Mouse (Mus musculus) kidney, embryonic 15.5 days (tissue): ENCODE data around the gene C130032M10Rik. TPM values are rescaled to one million over a fixed set of nuclear protein-coding genes. Genes with fewer than 3 reads are reported as not detected.

ENCODE experiments used
- ATAC-seq: fragments of 200-750 bp; cut with Nextera tagmentation; replicated peaks from 2 replicates; pipeline ENCODE4 v1.8.0; 2017; ENCODE audit warnings: moderate TSS enrichment; ENCODE audit not compliant: low FRiP score
- H3K27ac ChIP-seq: fragments of 300-500 bp; sonication (generic); 2 replicates; pipeline ENCODE4 v1.5.1; 2015; ENCODE audit warnings: mild to moderate bottlenecking, inconsistent platforms
- H3K27me3 ChIP-seq: fragments of 300-500 bp; sonication (generic); 2 replicates; pipeline ENCODE4 v1.6.1; 2015; ENCODE audit warnings: inconsistent platforms
- H3K36me3 ChIP-seq: fragments of 300-500 bp; sonication (generic); 2 replicates; pipeline ENCODE4 v1.6.1; 2015; ENCODE audit warnings: inconsistent platforms
- H3K4me1 ChIP-seq: fragments of 300-500 bp; sonication (generic); 2 replicates; pipeline ENCODE4 v1.6.1; 2015; ENCODE audit warnings: inconsistent platforms
- H3K4me2 ChIP-seq: fragments of 300-500 bp; sonication (generic); 2 replicates; pipeline ENCODE4 v1.6.1; 2015; ENCODE audit warnings: moderate library complexity, mild to moderate bottlenecking, inconsistent platforms
- H3K4me3 ChIP-seq: fragments of 300-500 bp; sonication (generic); replicated peaks from 2 replicates; pipeline ENCODE4 v1.5.1; 2015; ENCODE audit warnings: mild to moderate bottlenecking, inconsistent platforms
- H3K9ac ChIP-seq: fragments of 300-500 bp; sonication (generic); 2 replicates; pipeline ENCODE4 v1.6.1; 2015; ENCODE audit warnings: mild to moderate bottlenecking, inconsistent platforms
- H3K9me3 ChIP-seq: fragments of 300-500 bp; sonication (generic); replicated peaks from 2 replicates; pipeline ENCODE4 v1.6.1; 2016; ENCODE audit warnings: inconsistent platforms
- WGBS: fragments of 180-500 bp; shearing (Covaris S2); methylation state at CpG from one replicate; pipeline ENCODE4 v1.1.7; 2015; ENCODE audit warnings: mixed read lengths; 5-methylcytosine and 5-hydroxymethylcytosine counted together
- polyA plus RNA-seq: library from polyadenylated mRNA; unstranded; fragments of >200 nt; fragmentation: Nextera tagmentation; extraction: Ambion mirVana; gene quantifications from 2 replicates; pipeline ENCODE4 v1.2.1, GENCODE M21; 2015

C130032M10Rik gene
- polyA plus RNA-seq, 1 experiment from 2014 or later = 0.62 TPM

- Histone ChIP-seq H3K9me3 (no peaks in the 10 kb centered on the region), H3K9ac (no peak overlapping the region), H3K36me3 (no peaks in the 10 kb centered on the region), H3K27me3 (peaks cover 16% of the 10 kb centered on the region), H3K4me1 (peaks cover 50% of the 10 kb centered on the region), H3K27ac (0 out of 2 replicates have a peak overlapping the region, but pooled peaks have one; percentile 19), H3K4me3 (no peak overlapping the region), H3K4me2 (no peak overlapping the region)
- WGBS = 49% methylated on average over 5 of the region's 5 CpGs
- peak; percentile 18 for ATAC-seq
These were observed 39.0 kb downstream of the C130032M10Rik start for GRCm38 (mm10) chr9:114554355-114554979.

- Histone ChIP-seq H3K4me3 (no peak overlapping the region), H3K36me3 (no peaks in the 10 kb centered on the region), H3K4me1 (peaks cover 59% of the 10 kb centered on the region), H3K27me3 (peaks cover 27% of the 10 kb centered on the region), H3K27ac (no peak overlapping the region), H3K9ac (no peak overlapping the region), H3K4me2 (no peak overlapping the region), H3K9me3 (no peaks in the 10 kb centered on the region)
- no peak for ATAC-seq
- 52% methylated on average over 10 of the region's 10 CpGs for WGBS
These were observed 40.9 kb downstream of the C130032M10Rik start for GRCm38 (mm10) chr9:114556276-114556855.

DNA sequence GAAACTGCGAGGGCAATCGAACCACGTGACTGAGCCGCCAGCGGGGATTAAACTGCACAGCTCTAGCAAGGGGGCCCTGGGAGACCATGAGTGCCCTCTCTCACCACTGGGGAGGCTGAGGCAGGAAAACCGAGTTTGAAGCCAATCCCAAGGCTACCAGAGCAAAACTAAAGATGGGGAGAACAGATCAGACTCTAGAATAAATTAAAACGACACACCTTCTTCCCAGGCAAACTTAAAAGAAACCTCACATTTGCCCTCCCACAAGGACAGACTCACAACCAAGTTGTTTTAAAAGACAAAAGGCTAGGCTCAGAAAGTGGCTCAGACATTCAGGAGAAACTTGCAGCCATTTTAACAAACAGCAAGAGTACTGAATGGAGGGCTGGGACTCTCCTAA is 41.6 kb downstream of the C130032M10Rik start:
- H3K9me3 ChIP-seq = no peaks in the 10 kb centered on the region
- no peak overlapping the region for H3K9ac ChIP-seq
- peaks cover 61% of the 10 kb centered on the region for H3K4me1 ChIP-seq
- ATAC-seq = no peak
- WGBS = 23% methylated on average over 7 of the region's 7 CpGs
- no peak overlapping the region for H3K27ac ChIP-seq
- H3K4me2 ChIP-seq = no peak overlapping the region
- H3K27me3 ChIP-seq = peaks cover 33% of the 10 kb centered on the region
- no peak overlapping the region for H3K4me3 ChIP-seq
- H3K36me3 ChIP-seq = no peaks in the 10 kb centered on the region

- no peak overlapping the region for H3K27ac ChIP-seq
- H3K4me2 ChIP-seq = peak overlapping the region; percentile 97
- H3K9me3 ChIP-seq = no peaks in the 10 kb centered on the region
- 0 out of 2 replicates have a peak overlapping the region, but pooled peaks have one; percentile 66 for H3K9ac ChIP-seq
- H3K4me3 ChIP-seq = peak overlapping the region; percentile 72
- peaks cover 72% of the 10 kb centered on the region for H3K4me1 ChIP-seq
- 15% methylated on average over 7 of the region's 7 CpGs for WGBS
- peaks cover 53% of the 10 kb centered on the region for H3K27me3 ChIP-seq
- no peaks in the 10 kb centered on the region for H3K36me3 ChIP-seq
- no peak for ATAC-seq
These were observed 44.6 kb downstream of the C130032M10Rik start for GRCm38 (mm10) chr9:114560141-114560540.

- no peak overlapping the region for H3K27ac ChIP-seq
- H3K4me2 ChIP-seq = peak overlapping the region; percentile 97
- peaks cover 53% of the 10 kb centered on the region for H3K27me3 ChIP-seq
- H3K36me3 ChIP-seq = no peaks in the 10 kb centered on the region
- H3K9ac ChIP-seq = peak overlapping the region; percentile 66
- H3K4me1 ChIP-seq = peaks cover 66% of the 10 kb centered on the region
- H3K9me3 ChIP-seq = no peaks in the 10 kb centered on the region
- 2% methylated on average over 36 of the region's 36 CpGs for WGBS
- peak overlapping the region; percentile 72 for H3K4me3 ChIP-seq
- ATAC-seq = no peak
These were observed 45.5 kb downstream of the C130032M10Rik start for GRCm38 (mm10) chr9:114560771-114561670.

- no peaks in the 10 kb centered on the region for H3K9me3 ChIP-seq
- H3K27ac ChIP-seq = no peak overlapping the region
- no peak for ATAC-seq
- peaks cover 61% of the 10 kb centered on the region for H3K4me1 ChIP-seq
- H3K9ac ChIP-seq = peak overlapping the region; percentile 66; the same call in 1 of the 2 replicates
- peak overlapping the region; percentile 97 for H3K4me2 ChIP-seq
- peaks cover 53% of the 10 kb centered on the region for H3K27me3 ChIP-seq
- H3K4me3 ChIP-seq = peak overlapping the region; percentile 72
- H3K36me3 ChIP-seq = no peaks in the 10 kb centered on the region
- 3% methylated on average over 12 of the region's 12 CpGs for WGBS
These were observed 46.1 kb downstream of the C130032M10Rik start for GRCm38 (mm10) chr9:114561671-114561971.

- H3K36me3 ChIP-seq = no peaks in the 10 kb centered on the region
- H3K4me2 ChIP-seq = peak overlapping the region; percentile 97
- ATAC-seq = 0 out of 2 replicates have a peak, but pooled peaks have one; percentile 16
- H3K27ac ChIP-seq = peak overlapping the region; percentile 87; the same call in 1 of the 2 replicates
- under 1% methylated on average over 71 of the region's 101 CpGs for WGBS
- H3K4me3 ChIP-seq = peak overlapping the region; percentile 72
- H3K9ac ChIP-seq = peak overlapping the region; percentile 66
- H3K9me3 ChIP-seq = no peaks in the 10 kb centered on the region
- peaks cover 53% of the 10 kb centered on the region for H3K27me3 ChIP-seq
- peaks cover 55% of the 10 kb centered on the region for H3K4me1 ChIP-seq
These were observed 46.8 kb downstream of the C130032M10Rik start for GRCm38 (mm10) chr9:114562031-114562918.

DNA sequence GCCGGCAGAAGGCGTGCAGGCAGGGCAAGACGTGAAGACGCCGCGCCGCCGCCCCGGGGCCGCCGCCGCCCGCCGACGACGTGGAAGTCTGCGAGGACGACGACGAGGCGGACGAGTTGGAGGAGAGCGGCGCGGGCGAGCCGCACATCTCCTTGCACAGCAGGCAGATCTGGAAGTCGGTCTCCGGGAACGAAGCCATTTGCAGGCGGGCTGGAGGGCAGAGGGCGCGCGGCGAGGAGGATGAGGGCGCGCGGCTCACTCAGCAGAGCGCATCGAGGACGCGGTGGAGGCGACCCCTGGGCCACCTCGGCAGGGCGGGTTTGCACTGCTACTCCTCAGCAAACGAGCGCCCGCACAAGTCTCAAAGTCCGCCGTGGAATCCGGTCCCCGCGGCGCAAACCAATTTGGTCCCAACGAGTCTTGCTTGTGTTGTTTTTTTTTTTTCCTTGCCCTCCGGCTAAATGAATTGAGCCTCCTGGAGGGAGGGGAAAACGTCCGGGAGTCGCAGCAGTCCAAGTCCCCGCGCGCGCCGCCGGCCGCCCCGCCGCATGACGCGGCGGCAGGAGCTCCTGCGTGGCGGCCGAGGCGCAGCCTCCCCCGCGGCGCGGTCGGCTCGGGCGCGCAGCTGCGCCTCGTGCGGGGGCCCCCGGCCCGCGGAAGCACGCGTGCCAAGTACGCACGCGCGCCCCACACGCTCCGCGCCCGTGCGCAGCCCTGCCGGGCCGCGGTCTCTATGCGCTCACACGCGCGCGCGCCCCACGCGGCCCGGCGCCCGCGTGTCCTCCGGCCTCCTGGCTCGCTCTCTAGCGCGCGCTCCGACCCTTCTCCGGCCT is 47.6 kb downstream of the C130032M10Rik start:
- Histone ChIP-seq H3K9me3 (no peaks in the 10 kb centered on the region), H3K27ac (peak overlapping the region; percentile 87), H3K9ac (peak overlapping the region; percentile 66), H3K36me3 (no peaks in the 10 kb centered on the region), H3K27me3 (peaks cover 50% of the 10 kb centered on the region), H3K4me1 (peaks cover 55% of the 10 kb centered on the region), H3K4me3 (peak overlapping the region; percentile 72), H3K4me2 (peak overlapping the region; percentile 97)
- peak; percentile 44 for ATAC-seq
- WGBS = under 1% methylated on average over 122 of the region's 122 CpGs

GRCm38 (mm10) chr9:114563761-114564606 is 48.5 kb downstream of the C130032M10Rik start, which contains the start of gene Trim71:
Gene Trim71 (minus strand): TSS chr9:114564369.
- Histone ChIP-seq H3K27ac (peak within 1 kb of the TSS; percentile 87), H3K9me3 (no peaks in the 10 kb centered on the region), H3K27me3 (peaks cover 42% of the 10 kb centered on the region), H3K4me3 (peak within 1 kb of the TSS; percentile 72), H3K9ac (peak within 1 kb of the TSS; percentile 66), H3K4me1 (peaks cover 55% of the 10 kb centered on the region), H3K36me3 (no peaks in the 10 kb centered on the region), H3K4me2 (peak within 1 kb of the TSS; percentile 97)
- under 1% methylated on average over 90 of the region's 91 CpGs for WGBS
- ATAC-seq = peak; percentile 58

DNA sequence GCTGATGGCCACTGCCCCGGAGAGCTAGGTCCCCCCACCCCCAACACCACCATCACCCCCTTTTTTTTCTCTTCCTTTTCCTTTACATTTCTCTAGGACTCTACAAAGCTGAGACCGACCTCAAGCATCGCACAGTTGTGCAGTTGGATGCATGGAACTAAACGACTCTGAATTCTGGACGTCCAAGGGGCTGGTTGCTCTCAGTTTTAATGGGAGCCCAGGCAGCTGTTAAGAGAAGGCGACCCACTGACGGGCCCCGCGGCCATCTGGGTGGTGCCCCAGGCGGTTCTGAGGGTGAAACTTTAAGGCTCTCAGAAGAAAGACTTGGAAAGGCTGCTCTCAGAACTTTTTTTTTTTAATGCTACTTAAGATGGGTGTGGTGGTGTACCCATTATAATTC is 49.2 kb downstream of the C130032M10Rik start:
- no peak for ATAC-seq
- peak overlapping the region; percentile 66; the same call in 1 of the 2 replicates for H3K9ac ChIP-seq

More for the DNA sequence above, 49.2 kb downstream of the C130032M10Rik start:
- WGBS = 2% methylated on average over 10 of the region's 10 CpGs
- peak overlapping the region; percentile 97 for H3K4me2 ChIP-seq
- H3K36me3 ChIP-seq = no peaks in the 10 kb centered on the region
- no peaks in the 10 kb centered on the region for H3K9me3 ChIP-seq
- H3K27me3 ChIP-seq = peaks cover 37% of the 10 kb centered on the region
- H3K4me3 ChIP-seq = peak overlapping the region; percentile 72
- peak overlapping the region; percentile 87 for H3K27ac ChIP-seq
- H3K4me1 ChIP-seq = peaks cover 53% of the 10 kb centered on the region
